Mouse (Mus musculus): ENCODE data around the gene Krt34.

DNA sequence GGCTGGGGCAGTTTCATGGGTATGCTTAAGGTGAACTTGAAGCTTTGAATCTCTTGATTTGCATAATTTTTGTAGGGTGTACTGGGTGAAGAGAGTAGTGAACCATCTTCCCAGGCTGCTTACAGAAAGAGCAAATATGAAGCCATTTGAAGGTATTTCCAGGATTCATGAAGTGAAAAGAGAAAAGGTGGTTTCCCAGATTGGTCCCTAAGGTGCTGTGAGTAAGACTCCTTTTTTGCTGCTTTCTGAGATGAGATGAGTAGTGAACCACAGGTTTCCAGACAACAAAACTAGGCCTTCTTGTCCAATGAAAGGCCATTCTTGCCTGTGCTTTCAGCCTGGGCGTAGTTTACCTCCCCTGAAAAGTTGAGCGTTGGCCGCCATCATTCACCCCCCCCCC, 52.8 kb downstream of the Krt34 start:
- no peak for TF ChIP-seq POLR2A (IDR thresholded peaks at IDR 0.05; ENCODE audit: borderline replicate concordance, control insufficient read depth, low read depth, low read length)
- TF ChIP-seq CTCF (IDR thresholded peaks at IDR 0.05; ENCODE audit: control insufficient read depth, insufficient read depth, low read length) = no peak
